Mouse (Mus musculus) gastrocnemius, postnatal 14 days (tissue): ENCODE data around the gene Dnajc17. TPM values are rescaled to one million over a fixed set of nuclear protein-coding genes. Genes with fewer than 3 reads are reported as not detected.

ENCODE experiments used
- total RNA-seq, 2 experiments: library from RNA; stranded (reverse); gene quantifications; 2 replicates each; pipeline ENCODE4 v1.2.3; 2021

Gene Dnajc17
- total RNA-seq, 2 experiments from 2014 or later: 8.2 to 8.9 TPM

Other genes starting within 250 kb of the Dnajc17 start
- gene Ccdc32, start 179.4 kb downstream of the Dnajc17 start, total RNA-seq: 1 to 10 TPM; 5.6 to 6.2 TPM
- gene Rpusd2, start 174.0 kb downstream of the Dnajc17 start, total RNA-seq: 1 to 10 TPM; 2.7 to 3.5 TPM
- 1 to 10 TPM; 2.2 to 2.3 TPM for gene Knl1, start 161.7 kb downstream of the Dnajc17 start, total RNA-seq
- gene Rad51, start 96.0 kb downstream of the Dnajc17 start, total RNA-seq: 1 to 10 TPM; 2.6 to 3.1 TPM
- 1 to 10 TPM; 4.8 to 5.5 TPM for gene Rmdn3, start 51.8 kb downstream of the Dnajc17 start, total RNA-seq
- gene Gchfr, start 41.0 kb downstream of the Dnajc17 start, total RNA-seq: under 1 TPM in 1 of 2 experiments, not detected in 1; 0.57 TPM
- gene Gm14137, start 34.3 kb downstream of the Dnajc17 start, total RNA-seq: under 1 TPM in 1 of 2 experiments, not detected in 1; 0.06 TPM
- 10 to 100 TPM; 10.6 to 11.6 TPM for gene Zfyve19, start 178 bp downstream of the Dnajc17 start, total RNA-seq
- not detected for gene Ppp1r14d, start 21.1 kb upstream of the Dnajc17 start, total RNA-seq
- under 1 TPM in 1 of 2 experiments, not detected in 1; 0.64 TPM for gene Spint1, start 28.6 kb upstream of the Dnajc17 start, total RNA-seq
- gene Rhov, start 62.5 kb upstream of the Dnajc17 start, total RNA-seq: not detected
- 1 to 10 TPM; 8.3 to 8.9 TPM for gene Vps18, start 79.9 kb upstream of the Dnajc17 start, total RNA-seq
- gene Dll4, start 117.0 kb upstream of the Dnajc17 start, total RNA-seq: 10 to 100 TPM; 10.4 to 12.9 TPM
- 10 to 100 TPM; 10.5 to 47.4 TPM for gene Chac1, start 142.4 kb upstream of the Dnajc17 start, total RNA-seq